Mouse (Mus musculus) cerebral cortex, adult 2 months (tissue): ENCODE measurements around the gene Ccr10.

Experiments
- WGBS: fragments of 180-500 bp; shearing (Covaris S2); methylation state at CpG from one replicate; pipeline ENCODE4 v1.1.7; 2018; 5-methylcytosine and 5-hydroxymethylcytosine counted together

The Ccr10 gene

DNA sequence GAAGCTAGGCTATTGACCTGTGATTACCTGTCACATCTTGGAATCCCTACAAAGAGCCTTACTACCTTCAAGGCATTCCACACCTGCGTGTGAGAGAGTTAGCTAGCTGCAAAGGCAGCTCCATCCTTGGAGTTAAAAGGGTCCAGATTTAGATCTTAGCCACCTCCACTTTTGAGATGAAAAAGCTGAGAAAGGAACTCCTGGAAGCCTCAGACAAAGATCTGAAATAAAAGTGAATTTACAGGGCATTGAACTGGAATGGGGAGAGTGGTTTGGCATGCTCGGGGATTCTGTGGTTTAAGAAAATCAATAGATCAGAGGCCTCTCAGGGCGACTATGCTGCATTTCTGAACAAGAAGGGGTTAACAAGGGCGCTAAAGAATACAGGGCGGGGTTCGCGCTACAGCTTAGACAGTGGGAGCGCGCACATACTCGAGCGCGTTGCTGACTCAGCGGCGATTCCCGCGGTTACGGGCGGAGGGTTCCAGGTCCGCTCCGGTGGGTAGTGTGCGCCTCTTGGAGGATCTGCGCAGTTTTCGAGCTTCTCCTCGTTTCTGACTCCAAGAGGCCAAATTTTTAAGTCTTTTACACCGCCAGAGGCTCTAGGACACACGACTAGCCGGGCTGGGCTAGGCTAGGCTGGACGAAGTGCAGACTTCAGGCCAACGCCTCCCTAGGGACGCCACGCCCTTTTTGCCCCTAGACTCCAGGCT, 3.4 kb downstream of the Ccr10 start:
- WGBS = under 1% methylated on average over 31 of the region's 31 CpGs

DNA sequence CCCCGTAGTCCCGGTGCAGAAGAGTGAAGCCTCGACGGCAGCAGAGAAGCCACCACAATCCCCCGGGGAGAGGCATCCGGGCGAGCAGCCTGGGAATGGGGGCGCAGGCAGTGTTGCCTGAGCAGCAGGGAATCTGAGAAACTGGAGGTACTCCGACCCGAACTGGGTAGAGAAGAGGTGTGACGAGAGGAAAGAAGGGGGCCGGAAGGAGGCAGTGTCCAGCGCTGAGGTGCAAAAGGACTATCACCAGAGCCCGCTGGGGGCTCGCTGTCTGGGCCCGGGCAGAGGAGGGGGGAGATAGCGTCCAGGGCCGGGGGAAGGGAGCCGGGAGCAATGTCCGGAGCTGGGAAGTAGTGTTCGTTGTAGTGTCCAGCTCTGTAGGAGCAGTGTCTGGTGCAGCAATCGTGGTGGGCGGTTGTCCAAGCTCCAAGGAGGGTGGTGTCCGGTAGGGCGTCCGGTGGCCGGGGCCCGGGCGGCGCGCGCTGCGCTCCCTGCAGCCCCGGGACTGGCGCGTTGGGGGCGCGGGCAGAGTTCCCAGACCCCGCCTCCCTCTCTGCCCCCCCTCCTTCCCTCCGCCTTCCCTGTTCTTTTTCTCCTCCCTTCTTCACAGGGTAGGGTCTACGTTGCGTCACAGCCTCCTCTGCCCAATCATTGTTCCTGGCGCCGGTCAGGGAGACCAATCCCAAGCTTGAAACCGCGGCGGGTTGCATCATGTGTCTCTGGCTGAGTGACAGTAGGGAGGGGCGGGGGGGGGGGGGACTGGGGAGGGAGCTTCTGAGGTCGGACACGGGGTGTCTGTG, 4.2 kb downstream of the Ccr10 start, which contains the start of gene Plekhh3:
Gene Plekhh3, minus strand, starts transcription at position 541 of the 800 bp plus-strand sequence.
- WGBS = 1% methylated on average over 46 of the region's 50 CpGs

DNA sequence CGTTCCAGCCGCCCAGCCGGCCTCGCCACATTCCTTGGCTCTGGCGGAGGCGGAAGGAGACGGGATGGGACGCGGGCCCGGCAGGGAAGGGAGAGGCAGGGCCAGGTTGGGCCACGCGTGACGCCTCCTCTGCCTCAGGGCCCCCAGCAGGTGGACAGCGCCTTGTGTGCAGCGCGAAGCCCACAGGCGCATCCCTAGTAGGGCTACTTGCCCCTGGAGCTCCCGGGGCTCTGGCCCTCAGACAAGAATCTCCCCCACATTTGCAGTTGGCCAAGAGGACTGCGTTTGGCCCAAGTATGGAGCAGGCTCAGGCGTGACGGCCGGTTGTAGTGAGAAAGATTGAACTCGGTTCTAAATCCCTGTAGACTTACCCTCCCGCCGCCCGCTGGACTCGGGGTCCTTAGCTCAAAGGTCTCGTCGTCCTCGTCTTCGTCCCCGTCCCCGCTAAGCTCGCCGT, 4.9 kb downstream of the Ccr10 start, which contains the start of gene Cntnap1:
Gene Cntnap1, plus strand, starts transcription at position 170 of the 457 bp plus-strand sequence.
- under 1% methylated on average over 35 of the region's 35 CpGs for WGBS

- WGBS = 31% methylated on average over 17 of the region's 17 CpGs
Measured at GRCm38 (mm10) chr11:101169301-101170107, 5.7 kb downstream of the Ccr10 start.

GRCm38 (mm10) chr11:101168301-101168980, 6.8 kb downstream of the Ccr10 start:
- WGBS = 78% methylated on average over 18 of the region's 18 CpGs

DNA sequence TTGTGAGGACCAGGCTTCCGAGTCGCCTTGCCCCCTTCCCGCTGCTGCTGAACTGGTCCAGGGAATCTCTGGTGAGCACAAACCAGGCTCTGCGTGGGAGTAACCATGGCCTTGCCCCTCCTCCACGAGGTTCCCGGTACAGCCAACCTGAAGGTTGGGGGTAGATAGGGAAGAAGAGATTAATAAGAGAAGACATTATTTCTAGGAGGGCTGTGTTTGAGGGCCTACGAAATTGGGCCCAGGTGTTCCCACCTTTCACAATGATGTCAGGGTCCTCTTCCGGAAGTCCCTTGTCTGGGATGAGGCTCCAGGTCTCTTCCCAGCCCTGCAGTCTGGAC, 7.3 kb downstream of the Ccr10 start:
- WGBS = 78% methylated on average over 8 of the region's 8 CpGs

GRCm38 (mm10) chr11:101167211-101167962, 7.9 kb downstream of the Ccr10 start:
- 86% methylated on average over 19 of the region's 19 CpGs for WGBS

GRCm38 (mm10) chr11:101166357-101166756, 8.9 kb downstream of the Ccr10 start:
- 87% methylated on average over 14 of the region's 14 CpGs for WGBS

DNA sequence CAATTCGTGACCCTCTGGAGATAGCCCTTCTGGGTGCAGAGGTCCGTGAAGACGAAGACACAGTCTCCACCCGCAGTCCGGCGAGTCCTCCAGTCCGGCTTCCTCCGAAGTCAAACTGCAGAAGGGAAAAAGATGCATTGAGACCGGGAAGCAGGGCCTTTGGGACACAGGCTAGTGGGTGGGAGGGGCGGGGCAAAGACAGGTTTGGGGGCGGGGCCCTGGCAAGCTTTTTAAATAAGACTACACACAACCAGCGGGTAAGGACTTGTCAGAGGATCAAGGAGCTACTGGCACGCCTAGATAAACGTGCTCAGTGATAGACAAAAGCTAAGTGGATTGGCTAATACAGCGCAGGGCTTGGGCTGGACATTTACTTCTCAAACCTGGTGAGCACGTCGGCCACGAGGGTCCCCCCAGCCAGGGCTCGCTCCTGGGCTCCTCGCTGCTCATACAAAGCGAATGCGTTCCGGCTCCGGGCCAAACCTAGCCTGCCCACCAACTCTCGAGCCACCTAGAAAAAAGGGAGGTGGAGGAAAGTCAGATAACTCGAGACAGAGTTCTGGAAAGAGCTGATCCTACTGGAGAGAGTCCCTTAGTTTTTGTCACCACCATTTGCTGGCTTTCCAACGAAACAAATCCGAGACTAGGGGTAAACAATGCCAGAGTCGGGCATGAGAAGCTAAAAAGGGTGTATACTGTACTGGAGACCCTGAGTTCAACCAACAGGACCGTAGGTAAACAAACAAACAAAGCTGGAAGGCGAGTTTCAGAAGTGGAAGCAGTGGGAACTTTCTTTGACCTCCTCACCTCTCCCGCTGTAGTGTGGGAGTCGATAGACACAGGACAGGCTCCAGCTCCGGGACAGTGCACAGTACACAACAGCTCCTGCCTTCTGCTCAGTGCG, 10.3 kb downstream of the Ccr10 start:
- 78% methylated on average over 35 of the region's 35 CpGs for WGBS

DNA sequence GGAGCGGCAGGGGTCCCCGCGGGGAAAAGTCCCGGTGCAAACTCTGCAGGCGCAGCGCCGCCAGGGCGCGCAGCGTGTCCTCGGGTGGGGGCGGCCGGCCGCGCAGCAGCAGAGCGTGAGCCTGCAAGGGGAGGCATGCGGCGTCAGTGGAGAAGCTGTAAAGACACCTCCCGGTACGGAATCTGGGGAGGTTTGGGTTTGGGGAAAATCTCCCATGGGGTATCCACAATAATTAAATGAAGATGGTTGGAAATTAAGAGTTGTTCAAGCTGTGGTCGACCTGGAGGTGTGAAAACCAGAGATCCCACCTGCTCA, 10.9 kb downstream of the Ccr10 start:
- WGBS = 68% methylated on average over 21 of the region's 21 CpGs

DNA sequence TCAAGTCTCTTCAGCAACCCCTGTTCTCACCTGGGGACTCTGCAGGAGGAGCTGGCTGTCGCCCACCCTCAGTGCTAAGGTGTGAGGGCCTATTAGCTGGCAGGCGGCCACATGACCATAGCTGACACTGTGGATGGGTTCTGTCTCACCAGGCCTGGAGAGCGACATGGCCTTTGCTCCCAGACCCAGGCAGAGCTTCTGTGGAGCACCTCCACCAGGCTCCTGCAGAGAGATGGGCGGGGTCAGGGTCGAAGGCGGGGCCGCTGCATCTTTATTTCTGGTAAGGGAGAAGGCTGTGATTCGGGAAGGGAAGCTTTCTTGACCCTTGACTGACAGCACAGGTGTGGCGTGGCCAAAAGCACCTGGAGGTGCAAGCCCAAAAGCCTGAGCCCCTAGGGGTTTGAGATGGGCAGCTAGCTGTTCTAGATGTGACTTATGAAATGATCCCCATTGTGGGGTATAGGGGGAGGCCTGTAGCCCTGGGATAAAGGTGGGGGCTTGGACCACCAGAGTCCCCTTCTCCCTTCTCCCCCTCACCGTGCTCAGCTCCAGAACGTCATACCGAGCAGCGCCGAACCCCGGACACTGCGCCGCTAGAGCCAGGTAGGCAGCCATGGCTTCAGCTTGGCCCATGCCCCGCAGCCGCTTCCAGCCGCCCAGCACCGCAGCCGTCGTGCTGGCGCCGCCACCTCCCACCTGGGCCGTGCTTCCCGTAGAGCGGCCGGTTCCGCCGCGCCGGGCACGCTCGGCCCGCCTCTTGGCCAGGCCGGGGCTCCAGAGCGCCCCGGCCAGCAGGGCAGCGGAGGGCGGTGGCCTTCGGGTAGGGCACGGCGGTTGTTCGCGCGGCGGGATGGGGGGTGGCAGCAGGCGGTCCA, 11.5 kb downstream of the Ccr10 start:
- WGBS = 63% methylated on average over 49 of the region's 49 CpGs

DNA sequence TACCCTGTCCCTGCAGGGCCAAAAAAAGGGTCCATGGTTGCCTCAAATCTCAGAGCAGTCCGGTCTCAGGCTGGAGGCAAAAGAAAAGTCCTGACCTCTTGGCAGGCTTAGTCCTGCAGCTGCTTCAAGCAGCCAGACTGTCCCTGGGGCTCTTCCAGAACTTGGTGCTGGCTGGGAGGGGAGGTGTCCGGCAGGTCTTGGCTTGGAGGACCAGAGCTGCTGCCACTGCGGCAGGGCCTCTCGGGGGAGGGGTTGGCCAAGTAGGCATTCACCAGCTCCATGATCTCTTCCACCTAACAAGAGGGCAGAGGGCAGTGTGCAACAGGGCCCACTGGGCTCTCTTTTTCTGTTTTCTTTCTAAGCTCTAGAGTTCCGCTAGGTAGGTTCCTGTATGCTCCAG, 12.5 kb downstream of the Ccr10 start:
- 49% methylated on average over 5 of the region's 5 CpGs for WGBS

DNA sequence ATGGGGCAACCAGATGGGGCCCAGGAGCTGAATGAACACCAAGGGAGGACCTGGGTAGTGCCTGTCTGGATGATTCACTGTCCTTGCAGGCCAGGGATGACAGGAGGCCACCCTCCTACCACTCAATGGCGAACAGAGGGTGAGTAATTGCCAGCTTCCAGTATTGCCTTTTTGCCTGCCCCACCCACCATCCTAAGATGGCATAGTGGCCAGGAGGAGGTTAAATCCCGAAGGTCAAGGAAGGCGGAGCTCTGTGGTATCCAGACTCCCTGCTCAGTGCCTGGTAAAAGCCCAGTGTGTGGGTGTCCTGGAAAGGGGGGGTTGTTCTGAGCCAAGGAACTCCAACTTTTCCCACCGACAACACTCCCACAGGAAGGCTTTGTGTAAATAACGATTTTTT, 12.9 kb downstream of the Ccr10 start:
- 44% methylated on average over 5 of the region's 5 CpGs for WGBS

DNA sequence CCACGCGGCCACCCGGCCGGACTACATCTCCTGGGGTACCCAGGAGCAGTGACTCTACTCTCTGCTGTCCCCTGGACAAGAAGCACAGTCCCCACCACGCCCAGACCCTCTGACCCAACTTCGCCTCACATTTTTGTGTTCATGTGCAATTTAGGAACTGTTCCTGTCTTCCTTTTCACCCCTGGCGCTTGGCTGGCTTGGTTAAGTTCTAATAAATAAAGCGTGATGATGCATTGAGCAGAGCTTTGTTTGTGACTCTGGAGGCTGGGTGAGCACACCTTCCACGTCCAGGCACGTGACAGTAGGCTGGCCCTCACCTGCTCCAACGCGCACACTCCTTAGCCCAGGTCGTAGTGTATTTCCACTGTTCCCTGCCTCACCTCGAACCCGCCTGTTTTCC, 13.7 kb downstream of the Ccr10 start:
- 95% methylated on average over 15 of the region's 15 CpGs for WGBS

GRCm38 (mm10) chr11:101160981-101161505, 14.2 kb downstream of the Ccr10 start:
- WGBS = 77% methylated on average over 8 of the region's 8 CpGs

DNA sequence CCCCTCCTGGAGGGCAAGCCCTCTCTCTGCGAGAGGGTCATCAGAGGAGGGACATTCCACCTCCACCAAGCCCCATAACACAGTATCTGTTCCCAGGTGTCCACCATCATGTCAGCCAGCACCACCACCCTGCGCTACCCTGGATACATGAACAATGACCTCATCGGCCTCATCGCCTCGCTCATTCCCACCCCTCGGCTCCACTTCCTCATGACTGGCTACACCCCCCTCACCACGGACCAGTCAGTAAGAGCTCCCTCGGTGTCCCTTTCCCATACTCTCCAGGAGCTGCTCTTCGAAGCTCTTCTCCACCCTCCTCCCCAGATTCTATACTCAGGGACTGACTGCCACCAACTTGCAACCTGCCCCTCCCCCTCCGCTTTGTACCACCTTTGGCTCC, 15.1 kb downstream of the Ccr10 start:
- whole genome bisulfite sequencing = 79% methylated on average over 10 of the region's 10 CpGs

- 2% methylated on average over 36 of the region's 36 CpGs for WGBS
Measured at GRCm38 (mm10) chr11:101155728-101156371, 19.4 kb downstream of the Ccr10 start, which contains the start of gene Tubg2. TSS of gene Tubg2 (plus strand) at chr11:101155907.

- 74% methylated on average over 6 of the region's 6 CpGs for WGBS
Measured at GRCm38 (mm10) chr11:101155151-101155550, 20.1 kb downstream of the Ccr10 start.
